Mouse (Mus musculus): ENCODE measurements at regions not wholly inside any gene's neighbourhood (a gene's known extent, or its start where the extent isn't known, plus 50 kb on each side); places are given as distances from the start of the nearest gene placed in this dataset.

- H3K9me3 ChIP-seq (replicated peaks), result no peaks in the 10 kb centered on the region
- H3K9ac ChIP-seq, result no peak overlapping the region
- no peaks in the 10 kb centered on the region for H3K4me1 ChIP-seq (replicated peaks)
- 59% methylated on average over 4 of the region's 4 CpGs for WGBS
- H3K27me3 ChIP-seq, result no peaks in the 10 kb centered on the region
- H3K36me3 ChIP-seq, result no peaks in the 10 kb centered on the region
- no peak overlapping the region for H3K4me3 ChIP-seq
- no peak overlapping the region for H3K4me2 ChIP-seq
- no peak overlapping the region for H3K27ac ChIP-seq
- no peak for ATAC-seq (replicated peaks; ENCODE audit: insufficient number of reproducible peaks, insufficient read depth, low FRiP score, low read depth)
These were observed 1002.8 kb upstream of the Adgrl2 start for GRCm38 (mm10) chr3:149993199-149993598.

- H3K4me3 ChIP-seq, result no peak overlapping the region
- H3K27ac ChIP-seq, result no peak overlapping the region
- H3K36me3 ChIP-seq, result no peaks in the 10 kb centered on the region
- H3K9ac ChIP-seq, result no peak overlapping the region
- H3K4me1 ChIP-seq (replicated peaks), result no peaks in the 10 kb centered on the region
- H3K9me3 ChIP-seq (replicated peaks), result no peaks in the 10 kb centered on the region
- WGBS, result 73% methylated on average over 1 of the region's 1 CpGs
- H3K4me2 ChIP-seq, result no peak overlapping the region
- no peaks in the 10 kb centered on the region for H3K27me3 ChIP-seq
- ATAC-seq (replicated peaks; ENCODE audit: insufficient number of reproducible peaks, insufficient read depth, low FRiP score, low read depth), result no peak
These were observed 997.4 kb upstream of the Adgrl2 start for GRCm38 (mm10) chr3:149987801-149988200.

GRCm38 (mm10) chr3:149956993-149957392 is 966.6 kb upstream of the Adgrl2 start:
- H3K9ac ChIP-seq, result no peak overlapping the region
- no peak overlapping the region for H3K4me3 ChIP-seq
- H3K4me1 ChIP-seq (replicated peaks), result no peaks in the 10 kb centered on the region
- H3K27ac ChIP-seq, result no peak overlapping the region
- no peak for ATAC-seq (replicated peaks; ENCODE audit: insufficient number of reproducible peaks, insufficient read depth, low FRiP score, low read depth)
- no peaks in the 10 kb centered on the region for H3K9me3 ChIP-seq (replicated peaks)
- WGBS, result 39% methylated on average over 2 of the region's 2 CpGs
- no peak overlapping the region for H3K4me2 ChIP-seq
- no peaks in the 10 kb centered on the region for H3K27me3 ChIP-seq
- H3K36me3 ChIP-seq, result no peaks in the 10 kb centered on the region

GRCm38 (mm10) chr3:149936197-149936596 is 945.8 kb upstream of the Adgrl2 start:
- no peak overlapping the region for H3K27ac ChIP-seq
- no peaks in the 10 kb centered on the region for H3K4me1 ChIP-seq (replicated peaks)
- H3K27me3 ChIP-seq, result no peaks in the 10 kb centered on the region
- 86% methylated on average over 9 of the region's 9 CpGs for WGBS
- H3K9me3 ChIP-seq (replicated peaks), result no peaks in the 10 kb centered on the region
- no peak overlapping the region for H3K4me3 ChIP-seq
- H3K4me2 ChIP-seq, result no peak overlapping the region
- no peak for ATAC-seq (replicated peaks; ENCODE audit: insufficient number of reproducible peaks, insufficient read depth, low FRiP score, low read depth)
- H3K36me3 ChIP-seq, result no peaks in the 10 kb centered on the region
- H3K9ac ChIP-seq, result no peak overlapping the region

- ATAC-seq (replicated peaks; ENCODE audit: insufficient number of reproducible peaks, insufficient read depth, low FRiP score, low read depth), result no peak
- H3K36me3 ChIP-seq, result no peaks in the 10 kb centered on the region
- H3K27ac ChIP-seq, result no peak overlapping the region
- no peaks in the 10 kb centered on the region for H3K4me1 ChIP-seq (replicated peaks)
- no peak overlapping the region for H3K4me3 ChIP-seq
- WGBS, result 65% methylated on average over 4 of the region's 4 CpGs
- H3K4me2 ChIP-seq, result no peak overlapping the region
- H3K9me3 ChIP-seq (replicated peaks), result no peaks in the 10 kb centered on the region
- no peak overlapping the region for H3K9ac ChIP-seq
- H3K27me3 ChIP-seq, result no peaks in the 10 kb centered on the region
These were observed 944.5 kb upstream of the Adgrl2 start for GRCm38 (mm10) chr3:149934832-149935231.

- ATAC-seq (replicated peaks; ENCODE audit: insufficient number of reproducible peaks, insufficient read depth, low FRiP score, low read depth), result no peak
- Histone ChIP-seq H3K27ac (no peak overlapping the region), H3K36me3 (no peaks in the 10 kb centered on the region), H3K9ac (no peak overlapping the region), H3K27me3 (no peaks in the 10 kb centered on the region), H3K4me1 (replicated peaks) (no peaks in the 10 kb centered on the region), H3K4me3 (no peak overlapping the region), H3K4me2 (no peak overlapping the region), H3K9me3 (replicated peaks) (no peaks in the 10 kb centered on the region)
- 76% methylated on average over 10 of the region's 10 CpGs for WGBS
These were observed 938.4 kb upstream of the Adgrl2 start for GRCm38 (mm10) chr3:149928456-149929360.

GRCm38 (mm10) chr3:149920206-149920605 is 929.9 kb upstream of the Adgrl2 start:
- Histone ChIP-seq H3K27ac (no peak overlapping the region), H3K4me3 (no peak overlapping the region), H3K36me3 (no peaks in the 10 kb centered on the region), H3K4me2 (no peak overlapping the region), H3K27me3 (no peaks in the 10 kb centered on the region), H3K9ac (no peak overlapping the region), H3K9me3 (replicated peaks) (no peaks in the 10 kb centered on the region), H3K4me1 (replicated peaks) (no peaks in the 10 kb centered on the region)
- no peak for ATAC-seq (replicated peaks; ENCODE audit: insufficient number of reproducible peaks, insufficient read depth, low FRiP score, low read depth)
- WGBS, result 68% methylated on average over 2 of the region's 2 CpGs

- H3K4me3 ChIP-seq, result no peak overlapping the region
- no peak overlapping the region for H3K9ac ChIP-seq
- no peaks in the 10 kb centered on the region for H3K27me3 ChIP-seq
- ATAC-seq (replicated peaks; ENCODE audit: insufficient number of reproducible peaks, insufficient read depth, low FRiP score, low read depth), result no peak
- no peaks in the 10 kb centered on the region for H3K36me3 ChIP-seq
- H3K4me2 ChIP-seq, result no peak overlapping the region
- H3K4me1 ChIP-seq (replicated peaks), result no peaks in the 10 kb centered on the region
- H3K9me3 ChIP-seq (replicated peaks), result no peaks in the 10 kb centered on the region
- H3K27ac ChIP-seq, result no peak overlapping the region
- WGBS, result 65% methylated on average over 5 of the region's 5 CpGs
These were observed 927.8 kb upstream of the Adgrl2 start for GRCm38 (mm10) chr3:149918201-149918600.

GRCm38 (mm10) chr3:149910721-149911120 is 920.4 kb upstream of the Adgrl2 start:
- no peak for ATAC-seq (replicated peaks; ENCODE audit: insufficient number of reproducible peaks, insufficient read depth, low FRiP score, low read depth)
- Histone ChIP-seq H3K27me3 (no peaks in the 10 kb centered on the region), H3K4me1 (replicated peaks) (no peaks in the 10 kb centered on the region), H3K9me3 (replicated peaks) (no peaks in the 10 kb centered on the region), H3K36me3 (no peaks in the 10 kb centered on the region), H3K27ac (no peak overlapping the region), H3K9ac (no peak overlapping the region), H3K4me2 (no peak overlapping the region), H3K4me3 (no peak overlapping the region)
- 87% methylated on average over 8 of the region's 8 CpGs for WGBS

GRCm38 (mm10) chr3:149901783-149902182 is 911.4 kb upstream of the Adgrl2 start:
- no peak overlapping the region for H3K27ac ChIP-seq
- ATAC-seq (replicated peaks; ENCODE audit: insufficient number of reproducible peaks, insufficient read depth, low FRiP score, low read depth), result no peak
- 67% methylated on average over 5 of the region's 5 CpGs for WGBS

GRCm38 (mm10) chr3:149876553-149876952 is 886.2 kb upstream of the Adgrl2 start:
- 14% methylated on average over 1 of the region's 1 CpGs for WGBS
- no peak for ATAC-seq (replicated peaks; ENCODE audit: insufficient number of reproducible peaks, insufficient read depth, low FRiP score, low read depth)
- no peak overlapping the region for H3K4me3 ChIP-seq
- 0 out of 2 replicates have a peak, but pooled peaks cover 2% of the 10 kb centered on the region for H3K4me1 ChIP-seq (replicated peaks)
- H3K4me2 ChIP-seq, result no peak overlapping the region
- no peak overlapping the region for H3K9ac ChIP-seq
- H3K27ac ChIP-seq, result no peak overlapping the region
- H3K9me3 ChIP-seq (replicated peaks), result no peaks in the 10 kb centered on the region
- no peaks in the 10 kb centered on the region for H3K36me3 ChIP-seq
- no peaks in the 10 kb centered on the region for H3K27me3 ChIP-seq

More at GRCm38 (mm10) chr3:149901783-149902182, 911.4 kb upstream of the Adgrl2 start:
- H3K4me2 ChIP-seq, result no peak overlapping the region
- H3K9me3 ChIP-seq (replicated peaks), result no peaks in the 10 kb centered on the region
- no peaks in the 10 kb centered on the region for H3K4me1 ChIP-seq (replicated peaks)
- H3K36me3 ChIP-seq, result no peaks in the 10 kb centered on the region
- no peak overlapping the region for H3K4me3 ChIP-seq
- H3K9ac ChIP-seq, result no peak overlapping the region
- no peaks in the 10 kb centered on the region for H3K27me3 ChIP-seq

GRCm38 (mm10) chr3:149865945-149866344 is 875.6 kb upstream of the Adgrl2 start:
- no peak for ATAC-seq (replicated peaks; ENCODE audit: insufficient number of reproducible peaks, insufficient read depth, low FRiP score, low read depth)
- H3K4me2 ChIP-seq, result no peak overlapping the region
- no peak overlapping the region for H3K27ac ChIP-seq
- no peak overlapping the region for H3K4me3 ChIP-seq
- 81% methylated on average over 2 of the region's 2 CpGs for WGBS
- no peak overlapping the region for H3K9ac ChIP-seq
- no peaks in the 10 kb centered on the region for H3K36me3 ChIP-seq
- H3K27me3 ChIP-seq, result no peaks in the 10 kb centered on the region
- H3K9me3 ChIP-seq (replicated peaks), result no peaks in the 10 kb centered on the region
- H3K4me1 ChIP-seq (replicated peaks), result no peaks in the 10 kb centered on the region

All from heart, embryonic 15.5 days (tissue).